Mouse (Mus musculus) liver, adult (tissue): ENCODE measurements around the gene Cog2.

Experiments
- GATA4 ChIP-seq: IDR thresholded peaks from 2 replicates; pipeline ENCODE4 v1.6.1; 2014; ENCODE audit warnings: mild to moderate bottlenecking, low read length; ENCODE audit not compliant: insufficient replicate concordance

Cog2 gene

DNA sequence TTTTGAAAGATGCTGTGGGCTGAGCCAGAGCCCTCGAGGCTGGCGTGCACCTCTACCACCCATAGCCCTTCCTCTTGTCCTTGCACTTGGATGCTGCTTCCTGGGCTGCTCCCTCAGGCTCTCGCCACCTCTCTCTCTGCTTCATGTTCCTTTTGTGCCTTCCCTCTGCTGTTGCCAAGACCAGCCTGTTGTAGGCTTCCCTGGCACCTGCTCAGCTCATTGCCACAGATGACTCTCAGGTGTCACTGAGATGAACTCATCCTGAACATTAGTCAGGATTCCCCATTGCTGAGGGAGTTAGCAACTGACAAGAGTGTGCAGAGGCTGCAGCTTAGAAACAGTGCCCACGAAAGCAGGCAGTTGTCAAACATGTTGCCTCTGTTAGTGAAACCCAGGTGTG, 21.4 kb downstream of the Cog2 start:
- TF ChIP-seq GATA4, result no peak

DNA sequence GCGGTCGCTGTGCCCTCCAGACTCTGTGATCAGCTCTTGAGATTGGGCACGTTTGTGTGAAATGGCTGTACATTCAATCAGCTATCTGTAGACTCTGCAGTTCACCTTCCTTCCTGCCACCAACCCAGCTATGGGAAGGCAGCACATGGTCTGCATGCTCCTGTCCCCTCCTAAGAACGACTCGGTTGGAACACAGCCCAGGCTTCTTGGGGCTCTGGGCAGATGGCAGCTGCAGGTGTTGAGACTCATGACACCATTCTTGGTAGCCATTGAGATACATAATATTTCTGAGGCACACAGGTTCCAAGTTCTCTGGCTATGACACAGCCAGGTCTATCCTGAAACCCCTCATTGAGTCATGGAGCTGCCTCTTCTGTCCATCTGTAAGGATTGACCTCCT, 22.7 kb downstream of the Cog2 start:
- no peak for TF ChIP-seq GATA4

DNA sequence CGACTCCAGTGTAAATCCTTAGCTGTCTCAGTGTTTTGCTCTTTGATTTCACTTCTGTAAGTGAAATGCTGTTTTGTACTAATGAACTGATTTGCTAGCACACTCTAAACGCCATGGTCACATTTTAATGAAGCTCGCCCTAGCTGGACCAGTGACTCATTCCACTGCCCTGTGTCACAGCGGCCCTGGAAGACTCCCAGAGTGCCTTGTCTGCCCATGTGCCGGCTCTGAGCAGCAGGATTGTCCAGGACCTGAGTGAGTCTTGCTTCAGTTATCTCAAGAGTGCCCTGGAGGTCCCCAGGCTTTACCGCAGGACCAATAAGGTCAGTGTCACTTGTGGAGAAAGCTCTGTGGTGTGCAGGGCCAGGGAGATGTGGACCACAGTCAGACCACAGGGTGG, 25.8 kb downstream of the Cog2 start:
- TF ChIP-seq GATA4, result no peak

DNA sequence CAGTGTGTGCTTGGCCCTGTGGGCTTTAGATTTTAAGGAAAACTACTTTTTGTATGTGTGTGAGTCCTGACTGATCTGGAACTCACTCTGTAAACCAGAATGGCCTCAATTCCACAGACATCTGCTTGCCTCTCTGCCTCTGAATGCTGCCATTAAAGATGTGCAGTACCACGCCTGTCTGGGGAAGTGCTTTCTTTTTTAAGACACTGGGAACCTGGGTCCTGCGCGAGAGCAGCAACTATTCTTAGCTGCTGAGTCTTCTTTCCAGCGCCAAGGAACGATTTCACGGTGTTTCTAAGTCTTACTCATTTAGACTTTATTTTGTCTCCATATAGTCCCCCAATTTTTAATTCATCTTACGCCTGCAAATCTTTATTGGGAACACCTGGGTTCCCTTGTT, 26.2 kb downstream of the Cog2 start:
- TF ChIP-seq GATA4, result no peak

DNA sequence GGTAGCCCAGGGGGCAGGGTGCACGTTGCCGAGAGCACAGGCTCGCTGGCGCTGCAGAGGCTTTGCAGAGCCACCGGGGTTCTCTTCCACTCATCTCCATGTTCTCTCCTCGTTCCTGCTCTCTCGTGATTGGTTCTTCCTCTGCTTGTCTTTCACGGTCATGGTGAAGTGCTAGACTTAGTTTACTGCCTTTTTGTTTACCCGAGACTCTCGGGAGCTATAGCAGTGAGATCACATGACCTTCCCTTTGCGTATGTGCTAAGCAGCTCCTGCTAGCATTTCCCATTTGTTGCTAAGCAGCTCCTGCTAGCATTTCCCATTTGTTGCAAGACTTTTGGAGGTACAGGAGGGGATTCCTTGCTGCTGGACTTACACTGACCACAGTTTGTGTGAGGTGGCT, 26.7 kb downstream of the Cog2 start:
- no peak for TF ChIP-seq GATA4

DNA sequence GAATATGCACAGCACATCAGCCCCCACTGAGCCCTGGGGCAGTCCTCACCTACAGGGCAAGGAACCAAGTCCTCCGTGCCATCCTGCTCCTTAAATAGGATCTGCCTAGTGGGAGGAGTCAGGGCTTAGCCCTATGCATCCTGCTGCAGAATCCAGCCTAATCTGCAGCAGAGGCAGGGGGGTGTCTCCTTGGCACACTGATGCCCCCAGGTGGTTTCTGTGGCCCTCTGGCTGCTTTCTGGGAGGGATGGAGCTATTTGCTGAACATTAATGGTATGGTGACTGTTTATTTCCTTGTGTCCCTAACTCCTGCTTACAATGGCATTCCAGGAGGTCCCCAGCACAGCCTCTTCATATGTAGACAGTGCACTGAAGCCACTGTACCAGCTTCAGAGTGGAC, 27.6 kb downstream of the Cog2 start:
- TF ChIP-seq GATA4, result no peak

DNA sequence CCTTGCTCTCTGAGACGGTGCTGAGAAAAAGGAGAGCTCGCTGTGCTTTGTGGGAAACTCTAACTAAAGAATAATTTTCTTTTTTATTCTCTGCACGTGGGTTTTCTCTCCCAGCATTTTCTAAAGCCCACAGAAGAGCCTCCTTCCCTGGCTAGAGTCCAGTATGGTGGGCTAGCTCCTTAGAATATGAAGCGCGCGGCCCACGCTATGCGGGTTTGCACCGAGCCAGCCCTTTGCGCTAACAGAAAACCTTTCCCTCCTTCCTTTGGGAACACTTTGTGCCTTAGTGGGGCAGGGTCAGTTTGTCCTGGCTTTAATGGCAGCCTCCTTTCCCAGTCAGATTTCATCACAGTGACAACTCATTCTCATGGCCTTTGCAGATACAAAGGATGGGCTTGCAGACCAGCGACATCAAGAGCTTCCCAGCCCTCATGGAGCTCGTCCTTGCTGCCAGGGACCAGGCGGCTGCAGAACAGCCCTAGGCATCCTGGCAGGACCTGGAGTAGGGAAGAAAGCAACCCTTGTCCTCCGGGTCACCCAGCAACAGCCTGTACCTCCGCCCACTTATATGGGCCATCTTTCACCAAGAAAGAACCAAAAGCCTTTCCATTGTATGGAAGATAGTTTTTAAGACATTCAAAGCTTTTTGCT, 30.6 kb downstream of the Cog2 start:
- TF ChIP-seq GATA4, result no peak

DNA sequence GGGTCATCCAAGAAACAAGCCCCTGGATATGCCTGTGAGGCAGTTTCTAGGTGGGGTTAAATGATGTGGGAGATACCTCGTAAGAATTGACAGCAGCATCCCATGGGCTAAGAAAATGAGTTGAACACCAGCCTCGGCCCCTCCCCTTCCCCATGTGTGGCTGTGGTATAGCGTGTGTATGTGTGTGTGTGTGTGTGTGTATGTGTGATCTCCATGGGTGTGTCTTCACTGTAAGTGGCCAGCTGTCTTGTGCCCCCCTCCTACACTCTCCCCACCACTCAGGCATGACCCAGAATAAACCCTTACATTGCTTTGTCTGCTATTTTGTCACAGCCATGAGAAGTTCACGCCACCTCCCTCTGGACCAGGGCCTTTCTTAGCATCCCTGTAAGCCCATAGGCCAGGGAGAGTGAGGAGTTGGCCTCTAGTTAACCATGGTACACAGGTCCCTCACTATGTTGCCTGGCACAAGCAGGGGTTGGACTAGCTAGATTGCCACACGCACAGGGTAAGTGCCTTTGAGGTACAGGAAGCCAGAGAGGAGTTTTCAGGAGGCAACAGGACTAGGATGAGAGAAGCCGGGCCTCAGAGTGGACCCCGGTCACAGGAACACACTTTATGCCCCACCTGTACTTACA, 34.7 kb downstream of the Cog2 start:
- no peak for TF ChIP-seq GATA4

DNA sequence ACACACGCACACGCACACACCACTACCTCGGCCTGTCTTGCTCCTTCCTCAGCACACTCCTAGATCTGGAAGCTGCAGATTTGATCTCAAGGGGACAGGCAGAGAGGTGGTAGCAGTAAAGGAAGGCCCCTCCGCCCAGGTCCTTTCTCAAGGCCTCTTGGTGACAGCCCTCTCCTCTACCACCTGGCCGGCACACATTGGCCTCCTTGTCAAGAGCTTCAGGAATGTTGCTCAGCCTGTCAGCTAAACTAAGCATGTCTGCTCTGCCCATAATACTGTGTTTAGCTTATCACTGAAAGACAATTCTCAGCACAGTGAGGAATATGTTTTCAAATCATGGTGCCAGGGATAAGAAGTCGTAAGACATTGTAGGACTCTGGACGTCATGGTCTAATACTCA, 35.6 kb downstream of the Cog2 start:
- no peak for TF ChIP-seq GATA4

DNA sequence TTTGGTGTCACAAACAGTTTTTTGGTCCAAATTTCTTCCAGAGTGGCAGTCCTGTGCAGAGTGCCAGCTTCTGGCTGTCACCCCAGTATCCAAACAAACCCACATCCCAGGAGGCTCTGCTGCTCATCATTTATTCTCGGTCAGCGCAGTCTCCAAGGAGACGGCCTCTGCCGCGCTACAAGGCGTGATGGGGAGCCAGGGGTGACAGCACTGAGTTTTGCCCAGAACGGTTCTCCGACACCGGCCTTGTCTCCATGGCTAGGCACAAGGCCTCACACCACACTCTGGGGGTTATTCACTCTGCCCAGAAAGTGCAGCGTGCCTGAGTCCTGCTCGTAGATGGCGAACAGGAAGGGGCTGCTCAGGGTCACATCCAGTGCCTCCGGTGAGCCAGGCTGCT, 36.1 kb downstream of the Cog2 start:
- no peak for TF ChIP-seq GATA4

DNA sequence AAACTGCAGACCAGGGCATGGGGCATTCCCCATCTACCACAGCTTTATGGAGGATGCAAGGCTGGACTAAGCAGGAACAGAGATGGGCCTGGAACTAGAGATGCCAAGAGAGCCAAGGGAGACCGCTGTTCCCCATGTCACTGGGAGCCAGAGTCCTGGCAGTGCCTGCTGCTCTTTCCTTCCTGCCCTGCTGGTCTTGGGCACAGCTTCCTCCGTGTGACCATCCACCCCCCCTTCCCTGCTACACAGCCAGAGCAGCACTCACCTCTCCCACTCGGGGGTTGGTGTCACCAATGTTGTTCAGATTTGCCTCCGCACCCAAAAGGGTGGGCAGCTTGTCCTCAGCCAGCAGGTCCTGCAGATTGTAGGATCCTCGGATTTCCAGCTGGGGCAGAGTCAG, 36.9 kb downstream of the Cog2 start:
- no peak for TF ChIP-seq GATA4

DNA sequence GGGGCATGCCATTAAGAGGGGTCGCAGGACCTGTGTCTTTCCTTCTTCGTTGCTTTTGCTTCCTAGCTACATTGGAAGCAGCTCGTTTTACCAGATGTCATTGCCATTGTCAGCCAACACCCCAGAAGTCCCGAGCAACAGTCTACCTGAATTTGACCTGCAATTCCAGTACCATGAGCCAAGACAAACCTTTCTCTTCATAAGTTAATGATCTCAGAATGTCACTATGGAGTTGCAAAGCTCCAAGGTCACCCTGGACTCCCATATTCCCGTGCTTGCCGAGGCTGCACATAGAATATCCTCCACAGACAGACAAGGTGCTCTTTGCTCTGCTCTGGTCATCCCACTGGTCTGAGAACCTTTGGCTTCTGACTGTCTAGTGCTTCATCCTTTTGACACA, 46.6 kb downstream of the Cog2 start:
- no peak for TF ChIP-seq GATA4

DNA sequence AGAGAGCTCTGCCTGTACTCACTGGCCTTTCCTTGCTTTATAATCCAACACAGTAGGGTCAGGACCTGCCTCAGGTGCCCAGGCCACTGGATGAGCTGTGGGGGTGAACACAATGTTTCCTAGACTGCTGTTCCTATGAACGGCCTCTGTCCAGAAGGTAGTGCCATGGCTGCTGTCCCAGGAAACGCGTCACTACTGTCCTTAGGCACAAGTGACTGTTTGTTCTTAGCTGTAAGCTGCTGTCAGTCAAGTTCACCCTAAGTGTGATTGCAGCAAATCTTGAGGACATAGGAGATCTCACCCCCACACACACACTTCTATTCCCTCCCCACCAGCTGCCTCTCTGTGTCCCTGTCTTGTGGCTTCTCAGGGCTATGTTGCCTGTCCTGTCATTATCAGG, 47.0 kb downstream of the Cog2 start:
- TF ChIP-seq GATA4, result no peak

DNA sequence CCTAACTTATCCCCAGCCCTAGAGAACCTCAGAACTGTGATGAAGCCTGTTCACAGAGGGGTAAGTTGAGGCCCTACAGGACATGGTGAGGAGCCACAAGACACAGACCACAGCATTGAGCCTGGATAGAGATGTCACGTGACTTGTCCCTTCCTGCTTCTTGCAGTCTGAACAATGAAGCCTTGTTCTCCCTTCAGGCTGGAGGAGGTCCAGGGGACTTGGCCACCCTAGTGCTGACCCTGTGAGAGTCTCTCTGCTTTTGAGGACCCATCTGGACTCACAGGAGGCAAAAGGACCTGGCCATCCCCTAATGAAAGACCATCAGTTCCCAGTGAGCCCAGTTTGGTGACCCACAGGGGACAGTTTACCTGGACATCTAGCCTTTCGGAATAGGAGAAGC, 48.5 kb downstream of the Cog2 start:
- TF ChIP-seq GATA4, result no peak

DNA sequence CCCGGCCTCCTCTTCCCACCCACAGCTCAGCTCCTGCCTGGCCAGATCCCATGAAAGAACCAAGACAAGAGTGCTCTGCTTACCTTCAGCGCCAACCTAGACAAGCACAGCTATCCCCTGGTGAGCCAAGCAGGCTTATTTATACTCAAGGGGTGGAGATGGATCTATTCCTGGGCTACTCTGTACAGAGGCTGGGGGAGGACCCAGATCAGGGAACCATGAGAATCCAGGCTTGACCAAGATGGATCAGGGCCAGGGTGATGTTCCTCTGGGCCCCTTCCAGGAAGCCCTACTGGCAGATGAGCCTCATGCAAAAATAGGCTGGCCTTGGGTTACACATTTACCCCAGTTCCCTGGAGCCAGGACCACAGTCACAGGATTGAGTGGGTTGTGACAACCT, 49.0 kb downstream of the Cog2 start, which contains the start of gene Agt:
Agt (minus strand) TSS at position 114 of the 400 bp plus-strand sequence.
- no peak for TF ChIP-seq GATA4

DNA sequence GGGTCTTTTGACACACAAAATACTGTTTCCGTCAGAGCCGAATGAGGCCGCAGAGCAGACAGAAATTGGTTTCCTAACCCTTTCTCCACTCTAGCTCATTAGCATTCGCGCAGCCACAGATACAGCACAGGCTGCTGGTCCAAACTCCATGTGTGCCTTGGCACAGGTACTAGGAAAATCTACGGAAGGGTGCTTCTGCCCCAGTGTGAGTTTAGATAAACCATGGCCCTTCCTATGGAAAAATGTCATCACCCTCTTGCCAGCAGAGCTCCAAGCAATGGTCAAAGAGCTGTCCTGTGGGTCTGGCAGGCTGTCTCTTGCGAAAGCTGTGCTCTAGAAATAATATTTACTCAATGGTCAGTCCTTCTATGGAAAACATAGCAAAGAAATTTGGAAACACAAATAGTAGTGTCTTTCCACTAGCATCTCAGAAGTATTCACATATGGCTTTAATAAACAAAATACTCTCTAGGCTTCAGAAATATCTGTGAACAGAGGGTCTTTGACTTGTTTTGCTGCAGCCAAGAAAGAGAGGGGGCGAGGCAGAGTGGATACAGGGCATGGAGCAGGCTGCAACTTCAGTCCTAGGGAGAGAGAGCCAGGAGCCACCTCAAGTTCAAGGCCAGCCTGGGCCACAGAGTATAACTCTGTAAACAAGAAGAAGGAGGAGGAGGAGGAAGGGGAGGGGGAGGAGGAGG, 51.3 kb downstream of the Cog2 start:
- TF ChIP-seq GATA4, result peak; percentile 74; the same call in 1 of the 2 replicates

DNA sequence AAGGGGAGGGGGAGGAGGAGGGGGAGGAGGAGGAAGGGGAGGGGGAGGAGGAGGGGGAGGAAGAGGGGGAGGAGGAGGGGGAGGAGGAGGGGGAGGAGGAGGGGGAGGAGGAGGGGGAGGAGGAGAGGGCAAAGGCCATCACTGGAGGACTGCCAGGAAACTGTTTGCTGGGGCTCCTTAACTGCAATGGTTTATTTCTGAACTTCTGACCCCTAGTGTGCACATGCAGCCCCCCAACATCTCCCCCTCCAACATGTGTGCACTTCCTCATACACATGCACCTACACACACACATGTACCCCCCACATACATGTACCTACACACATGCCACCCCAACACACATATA, 51.8 kb downstream of the Cog2 start:
- no peak for TF ChIP-seq GATA4
